Mouse (Mus musculus) retina, postnatal 7 days (tissue): ENCODE measurements around the gene Nlrx1.
A peak's percentile ranks its signal among the peaks of the same experiment; 100 is the strongest.

Source experiments
- DNase-seq: peaks from one replicate; pipeline ENCODE4 v3.0.0-alpha.2; 2012; ENCODE audit warnings: low read depth, low spot score

Nlrx1 gene

DNA sequence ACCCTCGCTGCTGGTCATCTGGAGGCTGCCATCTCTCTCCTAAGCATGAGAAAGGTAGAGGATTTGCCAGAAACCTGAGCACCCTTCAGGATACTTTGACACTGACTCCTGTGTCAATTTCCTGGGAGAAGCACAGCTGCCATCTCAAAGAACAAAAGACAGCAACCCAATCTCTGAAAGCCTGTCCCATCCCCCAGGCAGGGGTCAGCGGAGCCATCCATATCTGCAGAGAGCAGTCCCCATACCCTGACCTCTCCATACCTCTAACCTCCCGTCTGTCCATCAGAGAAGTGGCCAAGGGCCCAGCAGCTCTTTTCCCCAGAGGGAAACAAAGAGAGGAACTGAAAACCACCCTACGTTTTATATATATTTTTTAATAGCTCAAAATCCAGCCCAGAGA is 31.8 kb downstream of the Nlrx1 start:
- DNase-seq, result no peak

DNA sequence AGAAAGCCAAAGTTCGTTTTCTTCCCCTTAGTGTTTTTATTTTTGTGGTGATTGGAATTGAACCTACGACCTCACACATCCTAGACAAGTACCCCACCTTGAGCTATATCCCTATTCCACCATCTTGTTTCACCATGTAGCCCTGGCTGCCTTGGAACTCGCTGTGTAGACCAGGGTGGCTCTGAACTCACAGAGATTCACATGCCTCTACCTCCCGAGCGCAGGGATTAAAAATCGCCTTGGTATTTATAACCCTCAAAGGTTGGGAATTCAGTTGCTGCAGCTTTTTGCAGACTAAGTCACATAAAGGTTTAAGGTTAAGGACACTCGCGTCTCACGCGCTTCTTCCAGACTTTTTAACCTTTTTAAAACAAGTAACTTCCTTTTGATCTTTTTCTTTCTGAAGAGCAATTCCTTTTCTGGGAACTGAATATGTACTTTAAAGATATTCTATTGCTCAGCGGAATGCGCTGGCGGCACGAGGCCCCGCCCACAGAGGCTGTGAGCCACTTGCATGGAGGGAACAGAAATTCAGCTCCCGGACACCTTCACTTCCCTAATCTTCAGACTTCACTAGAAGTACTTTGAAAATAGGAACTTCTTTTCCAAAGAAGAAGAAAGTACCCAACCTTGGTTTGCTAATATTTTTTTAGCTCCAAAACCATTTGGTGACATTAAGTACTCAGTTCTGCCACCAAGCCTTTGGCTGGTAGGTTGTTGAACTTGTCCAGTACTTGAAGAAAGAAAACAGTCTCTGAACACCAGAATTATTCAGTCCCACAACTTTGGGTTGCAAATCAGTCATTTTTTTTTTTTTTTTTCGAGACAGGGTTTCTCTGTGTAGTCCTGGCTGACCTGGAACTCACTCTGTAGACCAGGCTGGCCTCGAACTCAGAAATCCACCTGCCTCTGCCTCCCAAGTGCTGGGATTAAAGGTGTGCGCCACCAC is 33.6 kb downstream of the Nlrx1 start:
- DNase-seq, result no peak

DNA sequence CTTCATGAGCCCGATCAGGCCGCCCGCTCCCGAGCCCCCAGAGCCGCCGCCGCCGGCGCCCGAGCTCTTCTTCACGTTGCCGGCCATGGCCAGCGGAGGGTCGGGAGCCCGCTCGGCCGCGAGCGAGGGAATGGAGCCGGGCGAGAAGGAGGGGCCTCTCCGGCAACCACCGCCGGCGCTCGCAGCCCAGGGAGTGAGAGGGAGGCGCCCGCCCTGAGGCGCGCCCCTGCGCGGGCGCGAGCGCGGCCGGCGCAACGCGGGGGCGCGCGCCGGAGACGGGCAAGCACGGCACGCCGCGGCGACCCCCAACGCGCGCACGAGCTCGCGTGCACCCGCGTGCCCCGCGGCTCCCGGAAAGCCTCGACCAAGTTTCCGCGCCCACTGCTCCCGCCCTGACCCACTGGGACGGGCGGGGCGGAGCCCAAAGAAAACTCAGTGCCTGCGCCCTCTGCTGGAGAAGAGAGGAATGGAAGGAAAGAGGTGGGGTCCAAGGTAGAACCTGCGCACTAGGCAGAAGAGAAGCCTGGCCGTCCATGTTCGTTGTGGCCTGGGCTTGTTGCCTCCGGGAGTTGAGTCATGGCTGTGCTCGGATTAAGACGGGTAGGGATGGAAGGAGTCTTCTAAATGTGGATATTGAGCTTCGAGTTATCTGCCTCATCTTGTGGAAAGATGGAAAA is 34.5 kb downstream of the Nlrx1 start, which contains the start of gene Cbl:
Cbl (minus strand) TSS at position 248 of the 677 bp plus-strand sequence.
- peak; percentile 100 for DNase-seq

DNA sequence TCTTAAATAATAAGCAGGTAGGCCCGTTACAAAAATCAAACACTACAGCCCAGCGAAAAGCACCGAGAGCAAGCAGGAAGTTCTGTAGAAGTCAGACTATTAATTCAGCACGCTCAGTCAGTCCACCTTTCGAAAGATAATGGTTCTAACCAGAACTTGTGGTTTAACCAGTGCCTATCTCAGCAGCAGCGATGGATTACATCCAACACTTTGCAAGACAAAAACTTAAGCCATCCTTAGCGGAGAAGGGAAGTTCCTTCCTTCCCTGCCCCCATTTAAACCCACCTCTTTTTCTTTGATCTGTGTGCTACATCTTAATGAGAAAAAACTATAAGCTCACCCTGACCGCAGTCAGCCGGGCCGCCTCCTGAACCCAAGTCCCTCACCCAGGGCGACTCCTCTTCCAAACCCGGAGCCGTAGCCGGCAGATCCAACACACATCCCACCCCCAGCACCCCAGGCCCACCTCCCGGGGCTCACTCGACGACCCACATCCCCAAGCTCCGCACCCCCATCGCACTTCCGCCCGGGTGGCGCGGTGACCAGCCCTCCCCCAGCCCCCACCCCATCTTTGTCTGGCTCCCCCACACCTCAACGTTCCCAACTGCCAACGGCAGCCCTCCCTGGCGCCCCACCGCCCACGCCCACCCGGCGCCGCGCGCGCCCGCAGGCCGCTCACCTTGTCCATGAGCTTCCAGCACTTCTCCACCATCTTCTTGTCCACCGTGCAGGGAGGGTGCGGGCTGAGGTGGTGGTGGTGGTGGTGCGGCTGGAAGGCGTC is 35.2 kb downstream of the Nlrx1 start:
- DNase-seq, result no peak

DNA sequence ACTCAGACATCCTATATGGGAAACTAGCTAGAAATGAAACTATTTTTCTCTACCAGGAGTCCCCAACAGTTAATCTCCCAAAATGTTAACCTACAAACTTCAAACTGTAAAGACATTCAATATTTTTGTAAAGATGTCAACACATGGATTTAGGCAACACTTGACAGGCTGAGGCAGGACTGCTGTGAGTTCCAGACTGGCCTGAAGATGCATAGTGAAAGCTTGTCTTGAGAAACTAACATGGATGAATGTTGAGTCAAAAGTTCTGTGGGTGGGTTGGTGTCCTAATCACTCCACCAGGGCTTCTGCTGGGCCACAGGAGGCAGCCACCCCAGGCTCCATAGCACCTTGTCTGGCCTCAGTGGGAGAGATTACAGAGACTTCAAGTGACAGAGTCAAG is 36.8 kb downstream of the Nlrx1 start:
- no peak for DNase-seq

DNA sequence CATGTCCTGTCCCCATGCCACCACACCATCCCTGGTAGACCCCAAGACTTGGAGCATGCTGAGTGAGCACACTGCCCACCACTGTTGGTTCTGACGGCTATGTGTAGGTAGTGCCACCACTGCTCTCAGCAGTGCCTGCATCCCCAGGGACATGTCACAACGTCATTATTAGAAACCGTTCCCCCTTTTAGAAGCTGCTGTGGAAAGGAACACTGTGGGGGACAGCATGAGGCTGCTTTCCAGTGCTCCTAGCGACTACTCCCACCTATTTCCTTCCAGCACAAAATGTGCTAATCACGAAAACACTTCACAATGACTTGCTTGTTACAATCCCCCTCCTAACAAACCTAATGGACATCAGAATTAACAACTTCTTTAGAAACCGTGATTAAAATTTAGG is 42.4 kb downstream of the Nlrx1 start:
- no peak for DNase-seq

DNA sequence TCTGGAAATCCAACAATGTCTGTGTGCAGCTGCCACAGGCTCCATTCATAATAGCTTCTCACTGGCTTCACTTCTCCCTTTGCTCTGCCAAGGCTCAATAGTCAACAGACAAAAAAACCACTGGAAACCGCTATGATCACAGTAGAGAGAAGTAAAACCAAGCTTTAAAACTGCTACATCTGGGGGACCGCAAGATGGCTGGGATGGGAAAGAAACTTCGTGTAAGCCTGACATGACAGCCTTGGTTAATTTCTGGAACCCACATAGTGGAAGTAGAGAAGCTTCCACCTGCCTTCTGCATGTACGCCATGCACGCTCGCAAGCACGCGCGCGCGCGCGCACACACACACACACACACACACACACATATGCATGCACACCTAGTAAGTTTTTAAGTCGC is 54.9 kb downstream of the Nlrx1 start:
- DNase-seq, result no peak

DNA sequence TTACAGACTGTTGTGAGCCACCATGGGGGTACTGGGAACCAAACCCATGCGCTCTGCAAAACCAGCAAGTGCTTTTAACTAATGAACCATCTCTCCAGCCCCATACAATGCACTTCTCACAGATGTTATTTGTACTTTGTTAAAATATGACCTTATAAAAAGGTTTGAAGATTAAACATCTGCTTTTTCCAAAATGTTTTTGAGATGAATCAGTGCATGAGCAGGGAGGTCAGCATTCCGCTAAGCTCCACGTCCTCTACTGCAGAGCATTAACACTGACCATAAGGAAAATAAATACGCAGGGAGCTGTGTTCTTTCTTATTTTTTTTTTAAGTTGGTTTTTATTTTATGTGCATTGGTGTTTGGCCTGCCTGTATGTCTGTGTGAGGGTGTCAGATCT is 56.0 kb downstream of the Nlrx1 start:
- no peak for DNase-seq

DNA sequence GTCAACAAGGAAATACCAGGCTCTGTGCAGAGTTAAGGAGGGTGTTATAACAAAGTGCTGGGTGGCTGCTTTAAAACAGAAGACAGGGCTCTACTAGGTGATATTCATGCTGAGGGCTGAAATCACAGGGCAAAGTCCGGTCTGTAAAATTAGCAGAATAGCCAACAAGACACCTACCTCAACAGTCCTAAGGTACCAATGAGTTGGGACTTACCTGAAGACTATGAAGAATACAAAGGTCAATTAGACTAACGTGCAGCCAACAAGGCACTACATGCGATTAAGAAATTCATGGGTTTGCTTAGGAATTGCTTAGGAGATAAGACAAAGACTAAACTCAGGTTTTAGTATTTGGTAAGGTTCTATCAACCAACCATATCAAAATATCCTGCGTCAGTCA is 59.0 kb downstream of the Nlrx1 start:
- DNase-seq, result no peak

DNA sequence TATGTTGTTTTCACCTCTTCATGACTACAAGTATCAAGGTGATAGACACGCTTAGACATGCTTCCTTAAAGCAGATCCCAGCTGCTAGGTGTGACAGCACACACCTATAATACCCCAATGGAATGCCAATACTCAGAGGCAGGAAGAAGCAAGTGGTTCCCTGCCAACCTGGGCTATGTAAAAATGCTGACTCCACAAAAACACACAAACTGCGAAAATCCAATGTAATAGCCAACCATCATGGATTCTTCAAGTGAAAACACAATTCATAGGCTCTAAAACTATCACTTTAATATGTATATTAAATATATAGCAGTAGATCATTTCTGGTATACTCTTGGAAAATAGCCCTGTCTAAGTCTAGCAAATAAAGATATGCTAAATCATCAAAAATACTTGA is 60.6 kb downstream of the Nlrx1 start:
- no peak for DNase-seq
